Mouse (Mus musculus): ENCODE measurements around the gene Pcgf3.

Gene Pcgf3

DNA sequence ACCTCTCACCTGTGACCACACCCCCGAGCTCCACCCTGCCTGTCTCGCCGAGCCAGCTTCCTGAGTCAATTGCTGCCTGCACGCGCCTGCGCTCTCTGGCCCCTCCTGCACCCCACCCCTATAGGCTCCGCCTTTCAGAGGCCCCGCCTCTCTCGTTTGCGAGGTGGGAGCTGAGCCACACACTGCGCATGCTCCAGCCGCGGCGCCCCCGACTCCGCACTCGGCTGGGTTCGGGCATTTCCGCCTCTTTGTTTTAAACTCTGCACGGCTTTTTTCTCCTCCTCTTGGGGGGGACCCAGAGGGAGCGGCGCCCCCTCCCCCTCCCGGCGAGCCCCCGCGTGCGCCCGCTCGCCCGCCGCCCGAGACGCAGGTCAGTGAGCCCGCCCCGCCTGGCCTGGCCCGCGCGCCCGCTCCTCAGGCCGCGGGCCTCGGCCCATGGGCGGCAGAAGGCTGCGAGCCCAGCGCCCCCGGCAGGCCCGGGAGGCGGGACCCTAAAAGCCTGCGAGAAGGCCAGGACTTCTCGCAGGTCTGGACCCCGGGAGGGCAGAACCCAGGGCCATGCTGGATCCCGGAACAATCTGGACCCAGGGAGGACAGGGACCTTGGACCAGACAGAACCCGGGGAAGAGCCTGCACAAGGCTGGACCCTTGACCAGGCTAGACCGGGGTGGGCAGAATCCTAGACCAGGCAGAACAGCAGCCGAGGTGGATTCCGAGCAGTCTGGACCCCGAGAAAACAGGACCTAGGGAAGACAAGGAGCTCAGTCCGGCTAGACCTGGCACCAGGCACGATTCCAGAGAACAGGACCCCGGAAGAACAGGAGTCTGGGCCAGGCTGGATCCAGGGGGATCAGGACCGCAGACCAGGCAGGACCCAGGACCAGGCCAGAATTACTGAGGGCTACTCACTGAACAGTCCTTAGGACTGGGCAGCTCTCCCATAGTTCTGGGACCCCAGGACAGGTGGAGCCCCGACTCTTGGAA, at the start of gene Pcgf3:
Gene Pcgf3 (plus strand): TSS at position 151 of the 984 bp plus-strand sequence.
- peak; percentile 96 for DNase-seq (ENCODE audit: low read depth, low spot score)

DNA sequence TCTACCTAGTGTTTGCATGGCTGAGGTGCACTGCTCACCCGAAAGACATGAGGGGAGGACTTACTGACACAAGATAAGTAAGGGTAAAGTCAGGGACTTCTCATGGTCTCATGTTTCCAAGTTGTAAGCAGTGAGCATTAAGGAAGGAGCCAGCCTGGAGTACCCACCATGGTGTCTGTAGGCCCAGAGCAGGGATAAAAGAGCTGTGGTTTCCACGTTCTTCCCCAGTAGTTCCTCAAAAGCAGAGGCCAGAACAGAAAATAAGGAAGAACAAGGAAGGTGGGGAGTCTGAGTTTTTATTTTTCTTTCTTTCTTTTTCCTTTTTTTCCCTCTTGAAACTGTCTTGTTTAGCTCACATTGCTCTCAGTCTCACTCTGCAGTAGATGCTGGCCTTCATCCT, 46.3 kb upstream of the Pcgf3 start:
- no peak for DNase-seq (ENCODE audit: low read depth, low spot score)

GRCm38 (mm10) chr5:108422741-108423140, 38.3 kb upstream of the Pcgf3 start:
- no peak for DNase-seq (ENCODE audit: low read depth, low spot score)

DNA sequence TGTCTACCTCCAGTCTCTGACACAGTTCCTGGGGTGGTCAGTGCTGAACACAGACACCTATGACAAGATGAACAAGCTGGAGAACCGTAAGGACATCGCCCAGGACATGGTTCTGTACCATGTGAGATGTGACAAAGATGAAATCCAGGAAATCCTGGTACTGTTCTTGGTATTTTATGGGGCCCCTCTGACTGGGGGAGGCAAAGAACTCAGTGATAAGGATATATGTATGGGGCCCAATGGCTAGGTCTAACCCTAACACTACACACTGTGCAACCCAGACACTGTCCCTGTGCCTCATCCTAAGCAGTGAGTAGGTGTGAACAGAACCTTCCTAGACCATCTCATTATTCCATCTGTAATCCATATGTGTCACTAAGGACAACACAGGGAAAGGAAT, 37.6 kb upstream of the Pcgf3 start:
- no peak for DNase-seq (ENCODE audit: low read depth, low spot score)

GRCm38 (mm10) chr5:108427186-108427585, 33.8 kb upstream of the Pcgf3 start:
- peak; percentile 44 for DNase-seq (ENCODE audit: low read depth, low spot score)

DNA sequence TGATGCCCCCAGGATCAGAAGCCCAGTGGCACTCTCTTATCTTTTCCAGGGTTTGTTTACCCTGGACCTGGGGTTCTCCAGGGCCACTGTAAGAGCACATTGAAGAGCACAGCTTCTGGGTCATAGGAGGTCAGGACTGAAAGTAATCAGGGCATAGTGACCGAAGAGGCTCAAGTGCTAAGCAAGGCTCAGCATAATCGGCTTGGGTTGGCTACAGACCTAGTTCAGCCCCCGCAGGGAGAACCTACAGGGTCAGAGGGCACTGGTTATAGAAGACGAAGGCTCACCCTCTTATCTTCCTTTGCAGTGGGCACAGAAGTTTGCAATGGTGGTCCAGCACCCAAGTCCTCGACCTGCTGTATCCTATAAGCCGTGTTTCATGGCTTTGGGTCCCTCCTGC, 29.8 kb upstream of the Pcgf3 start:
- no peak for DNase-seq (ENCODE audit: low read depth, low spot score)

GRCm38 (mm10) chr5:108433804-108434587, 27.0 kb upstream of the Pcgf3 start, which contains the start of gene Atp5k:
TSS of gene Atp5k (minus strand) at chr5:108434448.
- peak; percentile 95 for DNase-seq (ENCODE audit: low read depth, low spot score)

- no peak for DNase-seq (ENCODE audit: low read depth, low spot score)
Observed at GRCm38 (mm10) chr5:108436101-108436500, 24.9 kb upstream of the Pcgf3 start.

- DNase-seq (ENCODE audit: low read depth, low spot score) = no peak
Observed at GRCm38 (mm10) chr5:108446973-108447372, 14.1 kb upstream of the Pcgf3 start.

- DNase-seq (ENCODE audit: low read depth, low spot score) = no peak
Observed at GRCm38 (mm10) chr5:108447857-108448256, 13.2 kb upstream of the Pcgf3 start.

- peak; percentile 67 for DNase-seq (ENCODE audit: low read depth, low spot score)
Observed at GRCm38 (mm10) chr5:108448785-108449668, 12.0 kb upstream of the Pcgf3 start, which contains the start of gene Mfsd7a. TSS of gene Mfsd7a (minus strand) at chr5:108448891.

GRCm38 (mm10) chr5:108450837-108451540, 10.0 kb upstream of the Pcgf3 start:
- DNase-seq (ENCODE audit: low read depth, low spot score) = no peak

GRCm38 (mm10) chr5:108451611-108452010, 9.4 kb upstream of the Pcgf3 start:
- DNase-seq (ENCODE audit: low read depth, low spot score) = no peak

GRCm38 (mm10) chr5:108452422-108452821, 8.6 kb upstream of the Pcgf3 start:
- no peak for DNase-seq (ENCODE audit: low read depth, low spot score)

DNA sequence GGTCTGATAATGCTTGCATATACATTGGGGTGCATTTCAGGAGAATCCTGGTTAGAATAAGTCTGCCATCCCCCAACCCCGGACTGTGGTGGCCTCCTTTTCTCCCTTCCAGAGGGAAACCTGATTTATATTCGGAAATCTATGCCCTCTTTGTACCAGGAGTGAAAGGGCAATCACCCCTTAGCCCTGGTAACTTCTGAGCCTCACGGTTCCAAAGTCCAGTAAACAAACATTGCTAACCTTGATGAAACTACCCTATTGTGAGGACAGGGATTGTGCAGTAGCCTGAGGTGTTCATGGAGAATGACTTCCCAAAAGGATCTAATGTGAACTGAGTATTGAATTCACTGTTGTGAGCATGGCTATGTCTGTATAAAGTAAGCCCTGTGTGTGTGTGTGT, 6.9 kb upstream of the Pcgf3 start:
- no peak for DNase-seq (ENCODE audit: low read depth, low spot score)

DNA sequence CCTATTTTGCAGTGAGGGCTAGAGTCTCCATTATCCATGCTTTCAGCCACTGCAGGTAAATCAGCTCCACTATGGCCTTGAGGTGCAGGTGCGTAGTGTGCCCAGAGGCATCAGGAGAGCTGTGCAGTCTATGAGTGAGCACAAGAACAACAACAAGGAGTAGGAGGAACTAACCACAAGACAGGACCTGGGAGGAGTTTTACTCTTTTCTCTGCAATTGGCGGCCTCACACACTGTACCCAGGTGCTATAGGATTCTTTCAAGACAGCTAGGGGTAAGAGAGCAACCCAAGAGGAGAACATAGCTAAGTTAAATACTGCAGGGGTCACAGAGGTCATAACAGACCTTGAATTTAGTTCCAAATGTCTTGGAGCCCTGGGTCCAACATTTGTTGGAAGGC, 2.3 kb upstream of the Pcgf3 start:
- no peak for DNase-seq (ENCODE audit: low read depth, low spot score)

- DNase-seq (ENCODE audit: low read depth, low spot score) = no peak
Observed at GRCm38 (mm10) chr5:108460461-108460860, 571 bp upstream of the Pcgf3 start.

GRCm38 (mm10) chr5:108462446-108462845, 1.4 kb downstream of the Pcgf3 start:
- no peak for DNase-seq (ENCODE audit: low read depth, low spot score)

- no peak for DNase-seq (ENCODE audit: low read depth, low spot score)
Observed at GRCm38 (mm10) chr5:108465131-108465891, 4.3 kb downstream of the Pcgf3 start.

DNA sequence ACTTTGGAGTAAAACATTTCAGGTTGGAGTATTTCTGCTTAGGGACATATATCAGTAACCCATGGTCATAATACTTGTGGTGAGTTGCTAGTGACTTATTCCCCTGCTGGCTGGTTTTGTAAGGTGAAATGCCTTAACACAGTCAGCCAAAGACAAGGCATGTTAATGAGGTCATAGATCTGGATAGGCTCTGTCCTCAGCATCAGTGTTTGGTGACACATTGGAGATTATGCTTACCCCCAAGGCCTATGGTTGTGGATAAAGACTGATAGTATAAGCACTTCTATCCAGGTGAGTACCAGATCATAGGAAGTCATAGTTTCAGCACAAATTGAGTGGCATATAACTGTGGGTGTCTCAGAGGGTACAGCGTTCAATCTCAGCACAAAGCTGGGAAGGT, 5.6 kb downstream of the Pcgf3 start:
- no peak for DNase-seq (ENCODE audit: low read depth, low spot score)

Data from mesoderm, embryonic 11.5 days (tissue).